Comparison of ENCODE assay signal across 8 mouse cellular contexts in genomic region chr2:117249255-117250000, GRCm38 (mm10). TPM values are rescaled to one million over a fixed set of nuclear protein-coding genes. Genes with fewer than 3 reads are reported as not detected.
DNase-seq lines count a peak whose midpoint lies in the region; ATAC-seq lines count a peak whose summit lies in the region.

TSS of gene Fam98b (plus strand) at chr2:117249739.

- peak within 1 kb of the TSS; percentile 86 for H3K4me2 ChIP-seq in forebrain, embryonic 14.5 days (ENCODE audit: low read length)
- H3K4me2 ChIP-seq in neural tube, embryonic 15.5 days = peak within 1 kb of the TSS; percentile 68

- peaks cover 9% of the 10 kb centered on the region for H3K4me1 ChIP-seq in forebrain, embryonic 14.5 days (ENCODE audit: control insufficient read depth, insufficient read depth, low read length)
- peaks cover 17% of the 10 kb centered on the region for H3K4me1 ChIP-seq in neural tube, embryonic 15.5 days

- peak within 1 kb of the TSS; percentile 79 for H3K4me3 ChIP-seq in forebrain, embryonic 14.5 days (ENCODE audit: low read depth, low read length)
- H3K4me3 ChIP-seq in neural tube, embryonic 15.5 days (replicated peaks) = peak within 1 kb of the TSS; percentile 80

- H3K9ac ChIP-seq in forebrain, embryonic 14.5 days (ENCODE audit: low read length) = peak within 1 kb of the TSS; percentile 95
- peak within 1 kb of the TSS; percentile 79 for H3K9ac ChIP-seq in neural tube, embryonic 15.5 days (replicated peaks)

- WGBS in forebrain, embryonic 14.5 days = under 1% methylated on average over 33 of the region's 33 CpGs
- under 1% methylated on average over 31 of the region's 33 CpGs for WGBS in neural tube, embryonic 15.5 days

- peak; percentile 92 for DNase-seq in ES-CJ7 (ENCODE audit: low read depth, low spot score)
- peak; percentile 80 for DNase-seq in cerebellum, adult 11 months
- DNase-seq in forebrain, embryonic 14.5 days (ENCODE audit: low spot score) = peak; percentile 96
- peak; percentile 87 to 92 for DNase-seq in heart, postnatal 14 days
- DNase-seq in layer of hippocampus, adult 11-12 months (ENCODE audit: low spot score) = peak; percentile 87
- peak; percentile 86 to 87 for DNase-seq in lung, adult 18-20 months
- DNase-seq in testis, postnatal 14 days (ENCODE audit: low spot score) = peak; percentile 87

- no peaks in the 10 kb centered on the region for H3K36me3 ChIP-seq in forebrain, embryonic 14.5 days (ENCODE audit: control insufficient read depth, insufficient read depth, low read length)
- no peaks in the 10 kb centered on the region for H3K36me3 ChIP-seq in neural tube, embryonic 15.5 days

- H3K9me3 ChIP-seq in forebrain, embryonic 14.5 days (replicated peaks; ENCODE audit: control insufficient read depth, low read length) = no peaks in the 10 kb centered on the region
- no peaks in the 10 kb centered on the region for H3K9me3 ChIP-seq in neural tube, embryonic 15.5 days (replicated peaks)

- ATAC-seq in forebrain, embryonic 14.5 days = peak; percentile 97
- peak; percentile 97 for ATAC-seq in neural tube, embryonic 15.5 days (ENCODE audit: low FRiP score)

- H3K27ac ChIP-seq in forebrain, embryonic 14.5 days (ENCODE audit: low read depth, low read length) = peak within 1 kb of the TSS; percentile 87
- peak within 1 kb of the TSS; percentile 91 for H3K27ac ChIP-seq in neural tube, embryonic 15.5 days (replicated peaks)

- intact Hi-C loops in heart, postnatal 14 days (cut with DNase I) = no loop called here

- no peaks in the 10 kb centered on the region for H3K27me3 ChIP-seq in forebrain, embryonic 14.5 days (replicated peaks; ENCODE audit: control insufficient read depth, insufficient read depth, low read length)
- no peaks in the 10 kb centered on the region for H3K27me3 ChIP-seq in neural tube, embryonic 15.5 days (replicated peaks)

RNA-seq across cellular contexts. Expression of gene Fam98b, which starts in this region (rescaled TPM):
- 10.3 and 10.8 TPM in 2 replicates for polyA plus RNA-seq in forebrain, embryonic 14.5 days (2014; fragmentation: Nextera tagmentation; extraction: Ambion mirVana)
- 10 to 100 TPM; 20.1 to 20.7 TPM for total RNA-seq in heart, postnatal 14 days (2021)
- polyA plus RNA-seq in neural tube, embryonic 15.5 days (2015; fragmentation: Nextera tagmentation; extraction: Ambion mirVana) = 12.6 and 13.7 TPM in 2 replicates

Comparison
In these comparisons a context has a peak if more than half of its experiments do, and no peak if none do; other contexts are left out.
1. Peak in every context shown above with its lines: DNase-seq, ATAC-seq, H3K4me3 ChIP-seq and H3K27ac ChIP-seq.